Mouse (Mus musculus) cerebellum, adult 2 months (tissue): ENCODE data around the gene Gnb5.

Experiments used
- CTCF ChIP-seq: fragments of 200-500 bp; IDR thresholded peaks from 2 replicates; pipeline ENCODE4 v1.5.1; 2011; ENCODE audit warnings: low read depth, mild to moderate bottlenecking, control low read depth, low read length, moderate library complexity, borderline replicate concordance; ENCODE audit not compliant: insufficient read depth
- POLR2A ChIP-seq: fragments of 200-500 bp; IDR thresholded peaks from 2 replicates; pipeline ENCODE4 v1.6.1; 2011; ENCODE audit warnings: low read length, control low read depth, borderline replicate concordance; ENCODE audit not compliant: insufficient read depth

DNA sequence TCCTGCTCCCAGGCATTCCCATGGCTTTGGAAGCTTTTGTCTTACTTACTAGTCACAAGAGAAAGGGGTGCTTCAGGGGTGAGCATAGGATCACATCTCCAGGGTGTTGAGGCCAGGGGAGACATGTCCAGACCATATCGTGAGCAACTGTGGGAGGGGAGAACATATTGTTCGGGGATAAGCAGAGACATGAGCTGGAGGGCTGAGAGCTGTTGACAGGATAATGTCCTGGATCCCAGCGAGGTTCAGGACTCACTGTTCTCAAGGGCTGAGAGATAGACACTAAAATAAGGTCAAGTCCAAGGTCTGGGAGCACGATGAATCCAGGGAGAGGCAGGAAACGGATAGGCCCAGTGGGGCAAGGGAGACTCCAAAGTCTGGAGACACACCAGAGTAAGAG is 56.9 kb downstream of the Gnb5 start:
- no peak for TF ChIP-seq CTCF
- no peak for TF ChIP-seq POLR2A
